Mouse (Mus musculus) ES-E14 (cell line): ENCODE measurements around the gene Mettl16.

ENCODE experiments used
- HCFC1 ChIP-seq: IDR thresholded peaks from 2 replicates; pipeline ENCODE4 v1.6.1; 2012; ENCODE audit warnings: low read length, inconsistent platforms, borderline replicate concordance; ENCODE audit not compliant: insufficient read depth
- MAFK ChIP-seq: IDR thresholded peaks from 2 replicates; pipeline ENCODE4 v1.6.1; 2014; ENCODE audit warnings: mild to moderate bottlenecking, low read depth, low read length, inconsistent platforms; ENCODE audit not compliant: insufficient read depth
- ZNF384 ChIP-seq: IDR thresholded peaks from 2 replicates; pipeline ENCODE4 v1.6.1; 2012; ENCODE audit warnings: low read depth, low read length, inconsistent platforms

DNA sequence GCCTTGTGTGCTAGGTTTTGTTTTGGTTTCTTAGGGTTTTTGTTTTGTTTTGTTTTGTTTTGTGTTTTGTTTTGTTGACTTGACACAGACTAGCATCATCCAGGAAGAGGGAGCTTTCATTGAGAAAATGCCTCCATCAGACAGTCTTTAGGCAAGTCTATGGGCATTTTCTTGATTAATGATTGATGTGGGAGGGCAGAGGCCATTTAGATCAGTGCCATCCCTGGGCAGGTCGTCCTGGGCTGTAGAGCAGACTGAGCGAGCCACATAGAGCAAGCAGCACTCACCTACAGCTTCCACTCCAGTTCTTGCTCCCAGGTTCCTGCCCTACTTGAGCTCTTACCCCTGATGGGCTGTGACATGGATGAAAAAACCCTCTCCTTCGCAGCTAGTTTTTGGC lies 32.8 kb upstream of the Mettl16 start:
- TF ChIP-seq ZNF384 (no peak), MAFK (no peak), HCFC1 (no peak)
